Mouse (Mus musculus) midbrain, embryonic 12.5 days (tissue): ENCODE measurements around the gene Inhbe. TPM values are rescaled to one million over a fixed set of nuclear protein-coding genes. Genes with fewer than 3 reads are reported as not detected.
A peak's percentile ranks its signal among the peaks of the same experiment; 100 is the strongest.

ENCODE experiments used
- ATAC-seq: fragments of 200-750 bp; cut with Nextera tagmentation; 2 replicates; pipeline ENCODE4 v1.8.0; 2017; ENCODE audit warnings: low read depth, moderate TSS enrichment, moderate library complexity; ENCODE audit not compliant: low FRiP score
- H3K27ac ChIP-seq: fragments of 300-500 bp; sonication (generic); replicated peaks from 2 replicates; pipeline ENCODE4 v1.5.1; 2016; ENCODE audit warnings: mild to moderate bottlenecking
- H3K27me3 ChIP-seq: fragments of 300-500 bp; sonication (generic); 2 replicates; pipeline ENCODE4 v1.6.1; 2016; ENCODE audit warnings: mild to moderate bottlenecking
- H3K36me3 ChIP-seq: fragments of 300-500 bp; sonication (generic); 2 replicates; pipeline ENCODE4 v1.6.1; 2016
- H3K4me1 ChIP-seq: fragments of 300-500 bp; sonication (generic); 2 replicates; pipeline ENCODE4 v1.6.1; 2016
- H3K4me2 ChIP-seq: fragments of 300-500 bp; sonication (generic); replicated peaks from 2 replicates; pipeline ENCODE4 v1.6.1; 2016; ENCODE audit warnings: mild to moderate bottlenecking, moderate library complexity
- H3K4me3 ChIP-seq: fragments of 300-500 bp; sonication (generic); 2 replicates; pipeline ENCODE4 v1.5.1; 2016; ENCODE audit warnings: mild to moderate bottlenecking
- H3K9ac ChIP-seq: fragments of 300-500 bp; sonication (generic); replicated peaks from 2 replicates; pipeline ENCODE4 v1.6.1; 2016; ENCODE audit warnings: mild to moderate bottlenecking, moderate library complexity
- H3K9me3 ChIP-seq: fragments of 300-500 bp; sonication (generic); 2 replicates; pipeline ENCODE4 v1.6.1; 2016; ENCODE audit warnings: mild to moderate bottlenecking
- WGBS: fragments of 180-500 bp; shearing (Covaris S2); methylation state at CpG from one replicate; pipeline ENCODE4 v1.1.7; 2016; 5-methylcytosine and 5-hydroxymethylcytosine counted together
- polyA plus RNA-seq: library from polyadenylated mRNA; unstranded; fragments of >200 nt; fragmentation: Nextera tagmentation; extraction: Ambion mirVana; gene quantifications from 2 replicates; pipeline ENCODE4 v1.2.1, GENCODE M21; 2016

Inhbe gene
- polyA plus RNA-seq, 1 experiment from 2014 or later = not detected

GRCm38 (mm10) chr10:127330212-127330611, 24.0 kb downstream of the Inhbe start:
- 84% methylated on average over 7 of the region's 7 CpGs for WGBS
- Histone ChIP-seq H3K4me2 (no peak overlapping the region), H3K27ac (no peak overlapping the region), H3K27me3 (peaks cover 58% of the 10 kb centered on the region), H3K4me3 (no peak overlapping the region), H3K36me3 (no peaks in the 10 kb centered on the region), H3K4me1 (peaks cover 12% of the 10 kb centered on the region), H3K9me3 (no peaks in the 10 kb centered on the region), H3K9ac (no peak overlapping the region)
- ATAC-seq = no peak

- Histone ChIP-seq H3K9ac (no peak overlapping the region), H3K4me3 (no peak overlapping the region), H3K36me3 (no peaks in the 10 kb centered on the region), H3K4me1 (peaks cover 12% of the 10 kb centered on the region), H3K4me2 (no peak overlapping the region), H3K27ac (no peak overlapping the region), H3K27me3 (peaks cover 84% of the 10 kb centered on the region), H3K9me3 (no peaks in the 10 kb centered on the region)
- ATAC-seq = no peak
- WGBS = 52% methylated on average over 18 of the region's 18 CpGs
Observed at GRCm38 (mm10) chr10:127327461-127328145, 26.6 kb downstream of the Inhbe start.

- no peaks in the 10 kb centered on the region for H3K36me3 ChIP-seq
- 0 out of 2 replicates have a peak overlapping the region, but pooled peaks have one; percentile 46 for H3K9ac ChIP-seq
- peaks cover 92% of the 10 kb centered on the region for H3K27me3 ChIP-seq
- H3K4me3 ChIP-seq = peak overlapping the region; percentile 37
- 3% methylated on average over 29 of the region's 29 CpGs for WGBS
- no peak overlapping the region for H3K27ac ChIP-seq
- H3K4me2 ChIP-seq = peak overlapping the region; percentile 58
- peaks cover 12% of the 10 kb centered on the region for H3K4me1 ChIP-seq
- ATAC-seq = no peak
- no peaks in the 10 kb centered on the region for H3K9me3 ChIP-seq
Observed at GRCm38 (mm10) chr10:127326828-127327227, 27.4 kb downstream of the Inhbe start.

GRCm38 (mm10) chr10:127326017-127326801, 28.0 kb downstream of the Inhbe start:
- Histone ChIP-seq H3K9me3 (no peaks in the 10 kb centered on the region), H3K4me1 (peaks cover 12% of the 10 kb centered on the region), H3K27me3 (peaks cover 89% of the 10 kb centered on the region), H3K36me3 (no peaks in the 10 kb centered on the region), H3K27ac (no peak overlapping the region), H3K4me2 (peak overlapping the region; percentile 58), H3K9ac (peak overlapping the region; percentile 46; the same call in 1 of the 2 replicates), H3K4me3 (peak overlapping the region; percentile 37)
- no peak for ATAC-seq
- WGBS = 2% methylated on average over 53 of the region's 54 CpGs

GRCm38 (mm10) chr10:127325454-127326016, 28.7 kb downstream of the Inhbe start:
- Histone ChIP-seq H3K9ac (no peak overlapping the region), H3K27me3 (peaks cover 94% of the 10 kb centered on the region), H3K4me2 (peak overlapping the region; percentile 58; the same call in 1 of the 2 replicates), H3K4me3 (peak overlapping the region; percentile 37; the same call in 1 of the 2 replicates), H3K27ac (no peak overlapping the region), H3K4me1 (peaks cover 12% of the 10 kb centered on the region), H3K9me3 (no peaks in the 10 kb centered on the region), H3K36me3 (no peaks in the 10 kb centered on the region)
- no peak for ATAC-seq
- WGBS = 33% methylated on average over 14 of the region's 14 CpGs

GRCm38 (mm10) chr10:127324495-127324894, 29.7 kb downstream of the Inhbe start:
- H3K36me3 ChIP-seq = no peaks in the 10 kb centered on the region
- peaks cover 12% of the 10 kb centered on the region for H3K4me1 ChIP-seq
- no peaks in the 10 kb centered on the region for H3K9me3 ChIP-seq
- no peak overlapping the region for H3K27ac ChIP-seq
- peaks cover 85% of the 10 kb centered on the region for H3K27me3 ChIP-seq
- no peak overlapping the region for H3K4me2 ChIP-seq
- WGBS = 13% methylated on average over 7 of the region's 7 CpGs
- H3K9ac ChIP-seq = no peak overlapping the region
- no peak for ATAC-seq
- H3K4me3 ChIP-seq = no peak overlapping the region

GRCm38 (mm10) chr10:127323131-127323855, 30.9 kb downstream of the Inhbe start:
- H3K4me1 ChIP-seq = peaks cover 12% of the 10 kb centered on the region
- 81% methylated on average over 17 of the region's 17 CpGs for WGBS
- no peaks in the 10 kb centered on the region for H3K36me3 ChIP-seq
- no peak overlapping the region for H3K27ac ChIP-seq
- H3K27me3 ChIP-seq = peaks cover 73% of the 10 kb centered on the region
- no peak overlapping the region for H3K9ac ChIP-seq
- no peaks in the 10 kb centered on the region for H3K9me3 ChIP-seq
- no peak overlapping the region for H3K4me3 ChIP-seq
- ATAC-seq = no peak
- no peak overlapping the region for H3K4me2 ChIP-seq

- Histone ChIP-seq H3K9me3 (no peaks in the 10 kb centered on the region), H3K27ac (no peak overlapping the region), H3K9ac (no peak overlapping the region), H3K4me1 (peaks cover 12% of the 10 kb centered on the region), H3K4me2 (no peak overlapping the region), H3K27me3 (peaks cover 67% of the 10 kb centered on the region), H3K36me3 (no peaks in the 10 kb centered on the region), H3K4me3 (no peak overlapping the region)
- no peak for ATAC-seq
- 77% methylated on average over 4 of the region's 4 CpGs for WGBS
Observed at GRCm38 (mm10) chr10:127322669-127323068, 31.5 kb downstream of the Inhbe start.

- Histone ChIP-seq H3K27me3 (peaks cover 62% of the 10 kb centered on the region), H3K9me3 (no peaks in the 10 kb centered on the region), H3K4me1 (peaks cover 12% of the 10 kb centered on the region), H3K4me2 (no peak overlapping the region), H3K36me3 (no peaks in the 10 kb centered on the region), H3K9ac (no peak overlapping the region), H3K4me3 (no peak overlapping the region), H3K27ac (no peak overlapping the region)
- no peak for ATAC-seq
- WGBS = 64% methylated on average over 13 of the region's 13 CpGs
Observed at GRCm38 (mm10) chr10:127322178-127322577, 32.0 kb downstream of the Inhbe start.

GRCm38 (mm10) chr10:127321621-127322020, 32.6 kb downstream of the Inhbe start, which contains the start of gene Arhgap9:
Gene Arhgap9, plus strand, starts transcription at chr10:127321964.
- Histone ChIP-seq H3K4me3 (no peak within 1 kb of the TSS), H3K9me3 (no peaks in the 10 kb centered on the region), H3K36me3 (no peaks in the 10 kb centered on the region), H3K4me1 (peaks cover 8% of the 10 kb centered on the region), H3K27ac (no peak within 1 kb of the TSS), H3K4me2 (no peak within 1 kb of the TSS), H3K9ac (no peak within 1 kb of the TSS), H3K27me3 (peaks cover 56% of the 10 kb centered on the region)
- no peak for ATAC-seq
- 88% methylated on average over 2 of the region's 3 CpGs for WGBS

GRCm38 (mm10) chr10:127319969-127320368, 34.2 kb downstream of the Inhbe start:
- WGBS = 87% methylated on average over 7 of the region's 7 CpGs
- Histone ChIP-seq H3K27me3 (peaks cover 40% of the 10 kb centered on the region), H3K4me3 (no peak overlapping the region), H3K4me1 (no peaks in the 10 kb centered on the region), H3K9ac (no peak overlapping the region), H3K27ac (no peak overlapping the region), H3K4me2 (no peak overlapping the region), H3K9me3 (no peaks in the 10 kb centered on the region), H3K36me3 (no peaks in the 10 kb centered on the region)
- no peak for ATAC-seq
